Mouse (Mus musculus) hindbrain, embryonic 12.5 days (tissue): ENCODE data around the gene Olfr832. TPM values are rescaled to one million over a fixed set of nuclear protein-coding genes. Genes with fewer than 3 reads are reported as not detected.
"Not testable (repeated sequence)": the region's sequence is repeated elsewhere in the genome, so short reads cannot be mapped to it uniquely, and the experiment has no call there.

Source experiments
- ATAC-seq: fragments of 200-750 bp; cut with Nextera tagmentation; 2 replicates; pipeline ENCODE4 v1.8.0; 2017; ENCODE audit warnings: moderate TSS enrichment; ENCODE audit not compliant: low FRiP score
- H3K27ac ChIP-seq: fragments of 300-500 bp; sonication (generic); 2 replicates; pipeline ENCODE4 v1.5.1; 2016; ENCODE audit warnings: mild to moderate bottlenecking
- H3K27me3 ChIP-seq: fragments of 300-500 bp; sonication (generic); 2 replicates; pipeline ENCODE4 v1.6.1; 2016; ENCODE audit warnings: mild to moderate bottlenecking
- H3K36me3 ChIP-seq: fragments of 300-500 bp; sonication (generic); 2 replicates; pipeline ENCODE4 v1.6.1; 2016; ENCODE audit warnings: mild to moderate bottlenecking
- H3K4me1 ChIP-seq: fragments of 300-500 bp; sonication (generic); 2 replicates; pipeline ENCODE4 v1.6.1; 2016
- H3K4me2 ChIP-seq: fragments of 300-500 bp; sonication (generic); replicated peaks from 2 replicates; pipeline ENCODE4 v1.6.1; 2016; ENCODE audit warnings: mild to moderate bottlenecking
- H3K4me3 ChIP-seq: fragments of 300-500 bp; sonication (generic); 2 replicates; pipeline ENCODE4 v1.5.1; 2016; ENCODE audit warnings: mild to moderate bottlenecking
- H3K9ac ChIP-seq: fragments of 300-500 bp; sonication (generic); 2 replicates; pipeline ENCODE4 v1.6.1; 2016; ENCODE audit warnings: mild to moderate bottlenecking, moderate library complexity
- H3K9me3 ChIP-seq: fragments of 300-500 bp; sonication (generic); replicated peaks from 2 replicates; pipeline ENCODE4 v1.6.1; 2016; ENCODE audit warnings: mild to moderate bottlenecking
- WGBS: fragments of 180-500 bp; shearing (Covaris S2); methylation state at CpG from one replicate; pipeline ENCODE4 v1.1.7; 2016; 5-methylcytosine and 5-hydroxymethylcytosine counted together
- polyA plus RNA-seq: library from polyadenylated mRNA; unstranded; fragments of >200 nt; fragmentation: Nextera tagmentation; extraction: Ambion mirVana; gene quantifications from 2 replicates; pipeline ENCODE4 v1.2.1, GENCODE M21; 2016

The Olfr832 gene
- polyA plus RNA-seq, result not detected in 2 replicates

- not testable (repeated sequence) for H3K9ac ChIP-seq, H3K9me3 ChIP-seq, H3K4me3 ChIP-seq, H3K4me2 ChIP-seq, H3K27ac ChIP-seq, H3K36me3 ChIP-seq, H3K27me3 ChIP-seq, H3K4me1 ChIP-seq, ATAC-seq
- 79% methylated on average over 2 of the region's 2 CpGs for WGBS
These were observed at the start of gene Olfr832 for GRCm38 (mm10) chr9:18936822-18937221. Olfr832 (plus strand) TSS chr9:18937122.

GRCm38 (mm10) chr9:18907699-18908098, 29.2 kb upstream of the Olfr832 start:
- 71% methylated on average over 2 of the region's 2 CpGs for WGBS
- H3K36me3 ChIP-seq, H3K9ac ChIP-seq, H3K27ac ChIP-seq, H3K4me2 ChIP-seq, H3K9me3 ChIP-seq, H3K4me1 ChIP-seq, H3K4me3 ChIP-seq, H3K27me3 ChIP-seq, ATAC-seq: not testable (repeated sequence)

GRCm38 (mm10) chr9:18927921-18928320, 9.0 kb upstream of the Olfr832 start:
- 87% methylated on average over 16 of the region's 16 CpGs for WGBS
- not testable (repeated sequence) for ATAC-seq

GRCm38 (mm10) chr9:18962021-18962420, 25.1 kb downstream of the Olfr832 start:
- H3K9me3 ChIP-seq, result no peaks in the 10 kb centered on the region; the same call in none of the 2 replicates
- H3K27me3 ChIP-seq, result no peaks in the 10 kb centered on the region
- H3K27ac ChIP-seq, result no peak overlapping the region
- no peak overlapping the region for H3K9ac ChIP-seq
- H3K4me3 ChIP-seq, result no peak overlapping the region
- ATAC-seq, result no peak
- H3K4me2 ChIP-seq, result no peak overlapping the region
- no peaks in the 10 kb centered on the region for H3K36me3 ChIP-seq
- no peaks in the 10 kb centered on the region for H3K4me1 ChIP-seq

More at GRCm38 (mm10) chr9:18927921-18928320, 9.0 kb upstream of the Olfr832 start:
- H3K36me3 ChIP-seq, H3K4me2 ChIP-seq, H3K27ac ChIP-seq, H3K4me3 ChIP-seq, H3K9ac ChIP-seq, H3K27me3 ChIP-seq, H3K4me1 ChIP-seq: not testable (repeated sequence)
- peaks cover 10% of the 10 kb centered on the region for H3K9me3 ChIP-seq

GRCm38 (mm10) chr9:18987690-18988089, 50.8 kb downstream of the Olfr832 start, which contains the start of gene Olfr834:
Olfr834 (plus strand) TSS chr9:18987990.
- Histone ChIP-seq H3K27me3 (no peaks in the 10 kb centered on the region), H3K9ac (no peak within 1 kb of the TSS), H3K27ac (no peak within 1 kb of the TSS), H3K4me2 (no peak within 1 kb of the TSS), H3K4me3 (no peak within 1 kb of the TSS), H3K36me3 (no peaks in the 10 kb centered on the region), H3K4me1 (no peaks in the 10 kb centered on the region), H3K9me3 (peaks cover 6% of the 10 kb centered on the region; the same call in 1 of the 2 replicates)
- WGBS, result 88% methylated on average over 3 of the region's 3 CpGs
- no peak for ATAC-seq

Other genes with a start within 250 kb of the Olfr832 start
- gene Olfr24, start 173.1 kb upstream of the Olfr832 start, polyA plus RNA-seq, result not detected in 2 replicates
- gene Olfr828, start 117.6 kb upstream of the Olfr832 start, polyA plus RNA-seq, result not detected in 2 replicates
- not detected in 2 replicates for gene Olfr829, start 82.2 kb upstream of the Olfr832 start, polyA plus RNA-seq
- gene Olfr830, start 62.4 kb upstream of the Olfr832 start, polyA plus RNA-seq, result not detected in 2 replicates
- not detected in 2 replicates for gene Olfr834, start 50.9 kb downstream of the Olfr832 start, polyA plus RNA-seq
- gene Olfr835, start 95.6 kb downstream of the Olfr832 start, polyA plus RNA-seq, result not detected in 2 replicates
- not detected in 2 replicates for gene Olfr836, start 183.3 kb downstream of the Olfr832 start, polyA plus RNA-seq
- not detected in 2 replicates for gene Olfr837, start 199.2 kb downstream of the Olfr832 start, polyA plus RNA-seq
- gene Olfr839-ps1, start 240.2 kb downstream of the Olfr832 start, polyA plus RNA-seq, result not detected in 2 replicates